Mouse (Mus musculus) CH12.LX (cell line): ENCODE data around the gene Flna. TPM values are rescaled to one million over a fixed set of nuclear protein-coding genes. Genes with fewer than 3 reads are reported as not detected.

Source experiments
- DNase-seq: peaks from one replicate; pipeline ENCODE4 v3.0.0-alpha.2; 2013; ENCODE audit errors: extremely low read depth
- H3K27ac ChIP-seq: 2 replicates; pipeline ENCODE4 v1.5.1; 2012; ENCODE audit warnings: low read depth, mild to moderate bottlenecking, control low read depth, moderate library complexity; ENCODE audit not compliant: insufficient read depth
- H3K27me3 ChIP-seq: replicated peaks from 2 replicates; pipeline ENCODE3; 2012; ENCODE audit warnings: inconsistent platforms
- H3K36me3 ChIP-seq, 2 experiments: replicated peaks in 1 of 2; 2 replicates each; pipeline versions ENCODE3 to v1.6.1; 2012; ENCODE audit warnings: inconsistent platforms in 1 of 2, low read length in 1 of 2, mild to moderate bottlenecking in 1 of 2, mixed read lengths in 1 of 2, moderate library complexity in 1 of 2; ENCODE audit not compliant: control insufficient read depth in 1 of 2, insufficient read depth in 1 of 2
- H3K4me1 ChIP-seq, 2 experiments: 2 replicates each; pipeline ENCODE4 v1.6.1; 2012; ENCODE audit warnings: inconsistent platforms in 1 of 2, moderate library complexity in 1 of 2; ENCODE audit not compliant: insufficient read depth in 2 of 2, control insufficient read depth in 1 of 2
- H3K4me2 ChIP-seq: 2 replicates; pipeline ENCODE4 v1.6.1; 2012; ENCODE audit warnings: low read depth, mild to moderate bottlenecking, control low read depth; ENCODE audit not compliant: poor library complexity, insufficient read depth, severe bottlenecking
- H3K4me3 ChIP-seq, 3 experiments: fragments of 150-350 bp in 1 of 3; sonication (generic) in 1 of 3; replicated peaks in 1 of 3; 2 replicates each; pipeline versions ENCODE3 to v1.5.1; 2011 to 2012; ENCODE audit warnings: low read depth in 2 of 3, low read length in 2 of 3, mild to moderate bottlenecking in 2 of 3, moderate library complexity in 2 of 3, control low read depth in 1 of 3, improper control_type of control experiment in 1 of 3, inconsistent platforms in 1 of 3, mixed read lengths in 1 of 3; ENCODE audit not compliant: poor library complexity in 1 of 3
- H3K79me2 ChIP-seq: replicated peaks from 2 replicates; pipeline ENCODE4 v1.6.1; 2012; ENCODE audit warnings: mild to moderate bottlenecking, moderate library complexity; ENCODE audit not compliant: control insufficient read depth, poor library complexity, insufficient read depth, severe bottlenecking; ENCODE audit errors: extremely low read depth
- H3K9ac ChIP-seq: 2 replicates; pipeline ENCODE4 v1.6.1; 2012; ENCODE audit warnings: low read depth, mild to moderate bottlenecking, control low read depth, moderate library complexity; ENCODE audit not compliant: insufficient read depth
- H3K9me3 ChIP-seq: replicated peaks from 2 replicates; pipeline ENCODE3; 2012; ENCODE audit warnings: low read length, inconsistent platforms, mixed read lengths
- BHLHE40 ChIP-seq: IDR thresholded peaks from 2 replicates; pipeline ENCODE4 v1.6.1; 2011; ENCODE audit warnings: mild to moderate bottlenecking, low read depth, low read length, improper control_type of control experiment
- CHD1 ChIP-seq: IDR thresholded peaks from 2 replicates; pipeline ENCODE4 v1.6.1; 2012; ENCODE audit warnings: low read depth, low read length, improper control_type of control experiment, inconsistent platforms
- CHD2 ChIP-seq: IDR thresholded peaks from 2 replicates; pipeline ENCODE4 v1.6.1; 2011; ENCODE audit warnings: low read length, improper control_type of control experiment
- E2F4 ChIP-seq: IDR thresholded peaks from 2 replicates; pipeline ENCODE4 v1.6.1; 2011; ENCODE audit warnings: low read depth, low read length, improper control_type of control experiment; ENCODE audit not compliant: insufficient replicate concordance
- EP300 ChIP-seq: IDR thresholded peaks from 2 replicates; pipeline ENCODE4 v1.6.1; 2011; ENCODE audit warnings: low read length, improper control_type of control experiment
- ETS1 ChIP-seq: conservative IDR thresholded peaks from 2 replicates; pipeline ENCODE4 v1.6.1; 2012; ENCODE audit warnings: low read depth, mild to moderate bottlenecking, inconsistent platforms, low read length, improper control_type of control experiment, moderate library complexity
- GABPA ChIP-seq: IDR thresholded peaks from 2 replicates; pipeline ENCODE4 v1.6.1; 2012; ENCODE audit warnings: low read depth, low read length, improper control_type of control experiment, inconsistent platforms; ENCODE audit not compliant: insufficient replicate concordance
- JUN ChIP-seq: IDR thresholded peaks from 2 replicates; pipeline ENCODE4 v1.6.1; 2011; ENCODE audit warnings: low read depth, mild to moderate bottlenecking, low read length, improper control_type of control experiment, moderate library complexity; ENCODE audit not compliant: insufficient read depth
- JUND ChIP-seq: conservative IDR thresholded peaks from 2 replicates; pipeline ENCODE4 v1.6.1; 2011; ENCODE audit warnings: low read depth, low read length, improper control_type of control experiment
- KAT2A ChIP-seq: IDR thresholded peaks from 2 replicates; pipeline ENCODE4 v1.6.1; 2012; ENCODE audit warnings: low read length, improper control_type of control experiment, inconsistent platforms; ENCODE audit not compliant: insufficient replicate concordance
- MAX ChIP-seq: IDR thresholded peaks from 2 replicates; pipeline ENCODE4 v1.6.1; 2011; ENCODE audit warnings: low read length, improper control_type of control experiment
- MAZ ChIP-seq: IDR thresholded peaks from 2 replicates; pipeline ENCODE4 v1.6.1; 2012; ENCODE audit warnings: low read depth, mild to moderate bottlenecking, inconsistent platforms, low read length, improper control_type of control experiment, moderate library complexity
- MXI1 ChIP-seq: IDR thresholded peaks from 2 replicates; pipeline ENCODE4 v1.6.1; 2011; ENCODE audit warnings: mild to moderate bottlenecking, low read depth, low read length, improper control_type of control experiment
- MYC ChIP-seq: IDR thresholded peaks from 2 replicates; pipeline ENCODE4 v1.6.1; 2011; ENCODE audit warnings: low read depth, mild to moderate bottlenecking, improper control_type of control experiment, low read length
- NRF1 ChIP-seq: IDR thresholded peaks from 2 replicates; pipeline ENCODE4 v1.6.1; 2014; ENCODE audit warnings: low read depth, mild to moderate bottlenecking, inconsistent platforms, low read length, improper control_type of control experiment, moderate library complexity
- PAX5 ChIP-seq: IDR thresholded peaks from 2 replicates; pipeline ENCODE4 v1.6.1; 2012; ENCODE audit warnings: low read length, inconsistent platforms, mixed read lengths
- POLR2AphosphoS2 ChIP-seq: IDR thresholded peaks from 2 replicates; pipeline ENCODE4 v1.6.1; 2011; ENCODE audit warnings: low read depth, low read length, improper control_type of control experiment
- SMC3 ChIP-seq: IDR thresholded peaks from 2 replicates; pipeline ENCODE4 v1.6.1; 2011; ENCODE audit warnings: low read depth, low read length, improper control_type of control experiment
- TBP ChIP-seq: conservative IDR thresholded peaks from 2 replicates; pipeline ENCODE4 v1.6.1; 2011; ENCODE audit warnings: low read depth, low read length, improper control_type of control experiment
- USF2 ChIP-seq: conservative IDR thresholded peaks from 2 replicates; pipeline ENCODE4 v1.6.1; 2011; ENCODE audit warnings: low read depth, low read length, improper control_type of control experiment
- ZNF384 ChIP-seq: IDR thresholded peaks from 2 replicates; pipeline ENCODE4 v1.6.1; 2012; ENCODE audit warnings: low read depth, low read length, improper control_type of control experiment, inconsistent platforms
- dilution Hi-C: fragments of 300-500 bp; cut with MboI; formaldehyde crosslinking; loops from 2 replicates; pipeline ENCODE4 v1.14.3; 2020; ENCODE audit warnings: low sequenced_read_pairs; ENCODE audit not compliant: extremely low pct_unique_long_range_greater_than_20kb, extremely low pct_ligation_motif_present
- in situ Hi-C: fragments of 300-500 bp; cut with MboI; formaldehyde crosslinking; loops from 3 replicates; pipeline ENCODE4 v1.14.3; 2019; ENCODE audit warnings: low sequenced_read_pairs, low pct_ligation_motif_present, low pct_unique_long_range_greater_than_20kb, mixed read lengths
- polyA plus RNA-seq: library from polyadenylated mRNA; unstranded; fragments of >175 nt; gene quantifications from 2 replicates; pipeline ENCODE4 v1.2.1, GENCODE M21; 2012; ENCODE audit warnings: low read depth; ENCODE audit not compliant: insufficient read length
- total RNA-seq, 2 experiments: library from RNA; depleted of rRNA; stranded (reverse); fragments of 300-350 nt in 1 of 2; fragments of >200 nt in 1 of 2; gene quantifications; 2 replicates each; pipeline ENCODE4 v1.2.3; 2012 to 2014

Flna gene
- total and polyA plus RNA-seq, 3 experiments = 56.8 to 91.6 (median 78.7) TPM

GRCm38 (mm10) chrX:74269736-74270061, 20.1 kb upstream of the Flna start:
- Histone ChIP-seq H3K9ac (peak overlapping the region; percentile 98), H3K27me3 (no peaks in the 10 kb centered on the region), H3K9me3 (no peaks in the 10 kb centered on the region), H3K36me3 (peaks cover 14 to 19% of the 10 kb centered on the region in 2 experiments), H3K4me3 (peak overlapping the region; percentile 49 to 66 (median 66)), H3K27ac (peak overlapping the region; percentile 93), H3K4me2 (peak overlapping the region; percentile 47), H3K79me2 (peaks cover 16% of the 10 kb centered on the region), H3K4me1 (peaks cover 0 to 14% of the 10 kb centered on the region in 2 experiments; a peak in 2 of 4 replicates)
- 0 out of 2 replicates have a peak, but pooled peaks have one; percentile 6 for TF ChIP-seq TBP
- TF ChIP-seq MAX = peak; percentile 89
- no peak for TF ChIP-seq USF2
- no peak for TF ChIP-seq CHD2
- TF ChIP-seq MXI1 = peak; percentile 53
- TF ChIP-seq JUND = no peak
- no peak for TF ChIP-seq MAZ
- TF ChIP-seq EP300 = no peak
- TF ChIP-seq BHLHE40 = peak; percentile 46
- TF ChIP-seq CHD1 = 0 out of 2 replicates have a peak, but pooled peaks have one; percentile 44
- no peak for TF ChIP-seq ETS1
- TF ChIP-seq MYC = peak; percentile 89
- no peak for TF ChIP-seq PAX5
- DNase-seq = no peak
- dilution Hi-C loops (no loop called here), in situ Hi-C loops (no loop called here)

GRCm38 (mm10) chrX:74257746-74258145, 8.1 kb upstream of the Flna start:
- dilution Hi-C loops = no loop called here
- peaks cover 10% of the 10 kb centered on the region; the same call in 1 of the 2 replicates for H3K79me2 ChIP-seq
- H3K36me3 ChIP-seq = peaks cover 19 to 31% of the 10 kb centered on the region in 2 experiments
- peaks cover 0 to 3% of the 10 kb centered on the region in 2 experiments; a peak in 1 of 4 replicates for H3K4me1 ChIP-seq
- in situ Hi-C loops = no loop called here
- no peak overlapping the region for H3K27ac ChIP-seq
- no peak overlapping the region for H3K4me3 ChIP-seq
- DNase-seq = no peak
- H3K9me3 ChIP-seq = no peaks in the 10 kb centered on the region
- no peak overlapping the region for H3K4me2 ChIP-seq
- H3K9ac ChIP-seq = no peak overlapping the region
- TF ChIP-seq JUND (no peak), NRF1 (no peak), E2F4 (no peak), BHLHE40 (no peak), CHD1 (no peak), GABPA (no peak), USF2 (no peak), POLR2AphosphoS2 (no peak), ZNF384 (no peak), KAT2A (no peak), SMC3 (no peak), MAX (no peak), JUN (no peak), PAX5 (no peak)
- no peaks in the 10 kb centered on the region for H3K27me3 ChIP-seq
